Mouse (Mus musculus) heart, postnatal 4 days (tissue): ENCODE results near the gene 4930433I11Rik. TPM values are rescaled to one million over a fixed set of nuclear protein-coding genes. Genes with fewer than 3 reads are reported as not detected.
"Not testable (repeated sequence)": the region's sequence is repeated elsewhere in the genome, so short reads cannot be mapped to it uniquely, and the experiment has no call there.

Source experiments
- DNase-seq: peaks from one replicate; pipeline ENCODE4 v3.0.0; 2021
- total RNA-seq, 2 experiments: library from RNA; stranded (reverse); gene quantifications; 2 replicates each; pipeline ENCODE4 v1.2.3; 2021

Gene 4930433I11Rik
- not detected for total RNA-seq

DNA sequence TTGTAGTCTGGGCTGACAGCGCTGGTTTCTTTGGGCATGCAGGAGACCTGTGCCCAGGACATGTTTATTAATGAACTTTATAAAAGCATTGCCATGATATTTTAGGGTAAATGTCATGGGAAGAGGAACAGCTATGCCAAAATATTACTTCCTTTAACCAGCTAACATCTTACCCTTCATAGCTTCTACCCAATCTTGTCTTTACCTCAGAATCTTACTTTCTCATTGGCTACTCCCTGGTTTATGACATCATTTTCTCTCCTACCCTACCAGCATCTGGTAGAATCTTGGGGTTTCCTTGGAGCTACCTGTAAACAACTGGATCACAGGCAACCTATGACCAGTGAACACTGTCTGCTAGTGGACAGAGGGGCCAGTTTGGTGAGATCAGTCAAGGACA, at the start of gene 4930433I11Rik:
Gene 4930433I11Rik (plus strand): TSS at position 301 of the 400 bp plus-strand sequence.
- no peak for DNase-seq

DNA sequence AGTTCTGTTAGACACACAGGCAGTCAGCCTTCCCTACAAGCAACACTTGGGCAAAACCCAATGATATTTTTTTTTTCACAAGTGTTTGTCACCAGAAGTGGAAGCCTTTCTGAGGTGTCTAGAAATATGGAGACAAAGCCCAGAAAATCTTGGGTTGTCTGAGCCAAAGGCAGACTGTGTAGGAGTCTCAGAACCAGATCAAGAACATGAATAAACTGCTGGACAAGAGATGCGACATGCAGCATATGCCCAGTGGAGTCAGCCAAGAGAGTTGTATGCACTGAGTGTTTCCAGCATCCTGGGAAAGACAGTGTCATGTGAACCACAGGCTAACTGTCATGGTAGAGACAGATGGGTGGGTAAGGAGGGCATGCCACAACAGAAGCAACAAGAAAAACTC, 48.0 kb upstream of the 4930433I11Rik start:
- no peak for DNase-seq

DNA sequence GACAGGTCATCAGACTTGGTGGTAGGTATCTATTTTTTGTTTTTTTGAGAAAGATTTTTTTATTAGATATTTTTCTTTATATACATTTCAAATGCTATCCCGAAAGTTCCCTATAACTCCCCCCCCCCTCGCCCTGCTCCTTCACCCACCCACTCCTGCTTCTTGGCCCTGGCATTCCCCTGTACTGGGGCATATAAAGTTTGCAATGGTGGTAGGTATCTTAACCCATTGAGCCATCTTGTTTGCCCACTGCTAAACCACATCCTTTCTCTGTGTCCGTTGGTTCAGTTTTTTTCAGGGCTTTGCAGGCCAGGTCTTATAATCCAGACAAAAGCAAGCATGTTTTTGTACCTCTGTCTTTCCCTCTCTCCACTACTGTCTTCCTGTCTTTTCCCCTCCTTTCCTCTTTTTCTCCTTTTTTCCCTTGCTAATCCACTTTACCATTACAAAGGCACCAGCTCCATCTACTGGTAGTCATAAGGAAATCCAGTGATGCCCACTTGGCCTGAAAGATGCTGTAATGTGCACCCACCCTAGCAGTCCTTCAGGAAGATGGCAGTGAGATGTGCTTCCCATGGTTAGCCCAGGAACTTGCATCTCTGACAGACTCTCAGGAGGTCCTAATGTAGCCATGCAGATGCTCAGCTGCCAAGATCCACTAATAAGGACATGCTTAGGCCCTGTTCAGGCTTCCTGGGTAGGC, 45.0 kb upstream of the 4930433I11Rik start:
- no peak for DNase-seq

DNA sequence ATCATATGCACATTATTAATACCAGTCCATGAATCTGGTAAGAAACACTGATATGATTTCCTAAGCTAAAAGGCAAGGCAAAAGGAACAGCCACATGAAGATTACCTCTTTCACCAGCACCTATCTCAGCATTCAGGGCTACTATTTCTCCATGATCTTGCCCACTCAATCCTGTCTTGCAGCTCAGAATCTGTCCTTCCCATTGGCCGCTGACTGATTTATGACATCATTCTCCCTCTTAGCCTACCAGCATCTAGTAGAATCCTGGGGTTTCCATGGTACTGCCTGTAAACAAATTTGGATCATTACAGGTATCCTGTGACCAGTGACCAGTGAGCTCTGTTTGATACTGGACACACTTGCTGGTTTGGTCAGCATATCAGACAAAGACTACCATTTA, 45.1 kb downstream of the 4930433I11Rik start, which contains the start of gene Gm4884:
Gene Gm4884 (plus strand): TSS at position 301 of the 400 bp plus-strand sequence.
- DNase-seq, result not testable (repeated sequence)

DNA sequence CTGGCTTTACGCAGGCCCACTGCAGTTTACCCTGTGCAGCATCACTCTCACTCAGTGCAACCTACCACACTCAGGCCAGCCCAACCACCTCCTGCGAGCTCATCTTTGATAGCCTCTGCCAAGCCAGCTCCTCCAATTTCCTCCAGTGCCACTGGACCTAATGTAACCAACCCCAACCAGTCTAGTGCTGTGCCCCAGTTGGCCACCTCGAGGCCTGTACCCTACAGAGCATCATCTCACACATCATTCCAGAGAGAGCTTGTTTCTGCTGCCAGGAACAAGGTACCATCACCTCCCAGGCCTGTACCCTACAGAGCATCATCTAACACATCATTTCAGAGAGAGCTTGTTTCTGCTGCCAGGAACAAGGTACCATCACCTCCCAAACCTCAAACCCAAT, 56.7 kb downstream of the 4930433I11Rik start:
- not testable (repeated sequence) for DNase-seq

Other genes starting within 250 kb of the 4930433I11Rik start
- under 1 TPM; 0.18 to 0.31 TPM for gene Vstm2b, start 89.2 kb upstream of the 4930433I11Rik start, total RNA-seq
- not detected for gene Gm4884, start 45.2 kb downstream of the 4930433I11Rik start, total RNA-seq
- gene Gm5592, start 166.3 kb downstream of the 4930433I11Rik start, total RNA-seq, result not detected